Mouse (Mus musculus) stomach, embryonic 16.5 days (tissue): ENCODE results near the gene Ms4a5. TPM values are rescaled to one million over a fixed set of nuclear protein-coding genes. Genes with fewer than 3 reads are reported as not detected.
"Not testable (repeated sequence)": the region's sequence is repeated elsewhere in the genome, so short reads cannot be mapped to it uniquely, and the experiment has no call there.

Experiments
- ATAC-seq: fragments of 200-750 bp; cut with Nextera tagmentation; 2 replicates; pipeline ENCODE4 v1.8.0; 2017; ENCODE audit warnings: moderate number of reproducible peaks, moderate TSS enrichment; ENCODE audit not compliant: insufficient read depth, low FRiP score
- H3K27ac ChIP-seq: fragments of 300-500 bp; sonication (generic); 2 replicates; pipeline ENCODE4 v1.5.1; 2014; ENCODE audit warnings: low read length
- H3K27me3 ChIP-seq: fragments of 300-500 bp; sonication (generic); 2 replicates; pipeline ENCODE4 v1.6.1; 2014; ENCODE audit warnings: low read length, control low read depth, mixed read lengths; ENCODE audit not compliant: control insufficient read depth, insufficient read depth
- H3K36me3 ChIP-seq: fragments of 300-500 bp; sonication (generic); 2 replicates; pipeline ENCODE4 v1.6.1; 2014; ENCODE audit warnings: low read length; ENCODE audit not compliant: control insufficient read depth, insufficient read depth
- H3K4me1 ChIP-seq: fragments of 300-500 bp; sonication (generic); 2 replicates; pipeline ENCODE4 v1.6.1; 2014; ENCODE audit warnings: low read length, control low read depth, mixed read lengths; ENCODE audit not compliant: control insufficient read depth, insufficient read depth
- H3K4me2 ChIP-seq: fragments of 300-500 bp; sonication (generic); 2 replicates; pipeline ENCODE4 v1.6.1; 2014; ENCODE audit warnings: low read depth, low read length, mixed read lengths
- H3K4me3 ChIP-seq: fragments of 300-500 bp; sonication (generic); replicated peaks from 2 replicates; pipeline ENCODE4 v1.5.1; 2014; ENCODE audit warnings: mild to moderate bottlenecking, low read length
- H3K9ac ChIP-seq: fragments of 300-500 bp; sonication (generic); 2 replicates; pipeline ENCODE4 v1.6.1; 2014; ENCODE audit warnings: low read length
- H3K9me3 ChIP-seq: fragments of 300-500 bp; sonication (generic); replicated peaks from 2 replicates; pipeline ENCODE4 v1.6.1; 2016; ENCODE audit warnings: low read length, control low read depth; ENCODE audit not compliant: control insufficient read depth
- WGBS: fragments of 180-500 bp; shearing (Covaris S2); extraction: QIAGEN DNeasy Blood & Tissue Kit; methylation state at CpG from one replicate; pipeline ENCODE4 v1.1.7; 2014; 5-methylcytosine and 5-hydroxymethylcytosine counted together
- polyA plus RNA-seq: library from polyadenylated mRNA; unstranded; fragments of >200 nt; fragmentation: Nextera tagmentation; extraction: Ambion mirVana; gene quantifications from 2 replicates; pipeline ENCODE4 v1.2.1, GENCODE M21; 2015

The Ms4a5 gene
- polyA plus RNA-seq, 1 experiment from 2014 or later: not detected

GRCm38 (mm10) chr19:11276431-11276830, 7.2 kb downstream of the Ms4a5 start:
- no peak overlapping the region for H3K4me2 ChIP-seq
- no peak overlapping the region for H3K4me3 ChIP-seq
- H3K27me3 ChIP-seq: no peaks in the 10 kb centered on the region
- H3K27ac ChIP-seq: no peak overlapping the region
- H3K9ac ChIP-seq: no peak overlapping the region
- 16% methylated on average over 5 of the region's 5 CpGs for WGBS
- ATAC-seq: no peak
- no peaks in the 10 kb centered on the region for H3K9me3 ChIP-seq
- 0 out of 2 replicates have a peak, but pooled peaks cover 3% of the 10 kb centered on the region for H3K4me1 ChIP-seq
- no peaks in the 10 kb centered on the region for H3K36me3 ChIP-seq

GRCm38 (mm10) chr19:11266956-11267355, 16.7 kb downstream of the Ms4a5 start:
- Histone ChIP-seq H3K4me1 (no peaks in the 10 kb centered on the region), H3K27ac (no peak overlapping the region), H3K9me3 (no peaks in the 10 kb centered on the region), H3K4me3 (no peak overlapping the region), H3K4me2 (no peak overlapping the region), H3K9ac (no peak overlapping the region), H3K36me3 (no peaks in the 10 kb centered on the region), H3K27me3 (no peaks in the 10 kb centered on the region)
- WGBS: 79% methylated on average over 4 of the region's 4 CpGs
- ATAC-seq: no peak

- no peak within 1 kb of the TSS for H3K27ac ChIP-seq
- H3K4me2 ChIP-seq: no peak within 1 kb of the TSS
- no peaks in the 10 kb centered on the region for H3K9me3 ChIP-seq
- H3K27me3 ChIP-seq: no peaks in the 10 kb centered on the region
- no peaks in the 10 kb centered on the region for H3K36me3 ChIP-seq
- no peak within 1 kb of the TSS for H3K9ac ChIP-seq
- no peak for ATAC-seq
- 86% methylated on average over 8 of the region's 8 CpGs for WGBS
- no peaks in the 10 kb centered on the region for H3K4me1 ChIP-seq
- H3K4me3 ChIP-seq: no peak within 1 kb of the TSS
Observed at GRCm38 (mm10) chr19:11266052-11266845, 17.4 kb downstream of the Ms4a5 start, which contains the start of gene Ms4a1. Gene Ms4a1, minus strand, starts transcription at chr19:11266241.

- Histone ChIP-seq H3K36me3 (no peaks in the 10 kb centered on the region), H3K27me3 (no peaks in the 10 kb centered on the region), H3K27ac (no peak overlapping the region), H3K4me1 (no peaks in the 10 kb centered on the region), H3K4me3 (no peak overlapping the region), H3K9ac (no peak overlapping the region), H3K4me2 (no peak overlapping the region), H3K9me3 (no peaks in the 10 kb centered on the region)
- 80% methylated on average over 9 of the region's 9 CpGs for WGBS
- no peak for ATAC-seq
Observed at GRCm38 (mm10) chr19:11264602-11265185, 19.0 kb downstream of the Ms4a5 start.

GRCm38 (mm10) chr19:11263549-11263948, 20.1 kb downstream of the Ms4a5 start:
- H3K4me2 ChIP-seq: no peak overlapping the region
- H3K27ac ChIP-seq: no peak overlapping the region
- H3K9me3 ChIP-seq: no peaks in the 10 kb centered on the region
- H3K9ac ChIP-seq: no peak overlapping the region
- no peak overlapping the region for H3K4me3 ChIP-seq
- H3K36me3 ChIP-seq: no peaks in the 10 kb centered on the region
- no peak for ATAC-seq
- no peaks in the 10 kb centered on the region for H3K27me3 ChIP-seq
- WGBS: 63% methylated on average over 3 of the region's 3 CpGs
- H3K4me1 ChIP-seq: no peaks in the 10 kb centered on the region

- H3K27me3 ChIP-seq, H3K4me1 ChIP-seq, H3K4me3 ChIP-seq, H3K36me3 ChIP-seq, H3K9ac ChIP-seq, H3K27ac ChIP-seq, ATAC-seq, H3K9me3 ChIP-seq, H3K4me2 ChIP-seq: not testable (repeated sequence)
- 72% methylated on average over 4 of the region's 4 CpGs for WGBS
Observed at GRCm38 (mm10) chr19:11262932-11263331, 20.7 kb downstream of the Ms4a5 start.

- H3K4me2 ChIP-seq: no peak overlapping the region
- WGBS: 86% methylated on average over 2 of the region's 2 CpGs
- no peak overlapping the region for H3K27ac ChIP-seq
- no peak overlapping the region for H3K9ac ChIP-seq
- H3K36me3 ChIP-seq: no peaks in the 10 kb centered on the region
- no peaks in the 10 kb centered on the region for H3K9me3 ChIP-seq
- H3K4me1 ChIP-seq: no peaks in the 10 kb centered on the region
- H3K4me3 ChIP-seq: no peak overlapping the region
- no peak for ATAC-seq
- no peaks in the 10 kb centered on the region for H3K27me3 ChIP-seq
Observed at GRCm38 (mm10) chr19:11261522-11261921, 22.2 kb downstream of the Ms4a5 start.

- no peak for ATAC-seq
- Histone ChIP-seq H3K27ac (no peak overlapping the region), H3K36me3 (no peaks in the 10 kb centered on the region), H3K4me3 (no peak overlapping the region), H3K9ac (no peak overlapping the region), H3K4me2 (no peak overlapping the region), H3K4me1 (no peaks in the 10 kb centered on the region), H3K9me3 (no peaks in the 10 kb centered on the region), H3K27me3 (no peaks in the 10 kb centered on the region)
Observed at GRCm38 (mm10) chr19:11244230-11244629, 39.4 kb downstream of the Ms4a5 start.

GRCm38 (mm10) chr19:11242560-11242959, 41.1 kb downstream of the Ms4a5 start:
- H3K27me3 ChIP-seq: no peaks in the 10 kb centered on the region
- 60% methylated on average over 5 of the region's 5 CpGs for WGBS
- H3K4me1 ChIP-seq: no peaks in the 10 kb centered on the region
- no peaks in the 10 kb centered on the region for H3K36me3 ChIP-seq
- H3K27ac ChIP-seq: no peak overlapping the region
- no peak overlapping the region for H3K4me3 ChIP-seq
- no peaks in the 10 kb centered on the region for H3K9me3 ChIP-seq
- no peak overlapping the region for H3K4me2 ChIP-seq
- no peak for ATAC-seq
- H3K9ac ChIP-seq: no peak overlapping the region
